Mouse (Mus musculus) heart, postnatal 0 days (tissue): Measurements from ENCODE around the gene Rbbp7. TPM values are rescaled to one million over a fixed set of nuclear protein-coding genes. Genes with fewer than 3 reads are reported as not detected.
A peak's percentile ranks its signal among the peaks of the same experiment; 100 is the strongest.

Experiments
- ATAC-seq: fragments of 200-750 bp; cut with Nextera tagmentation; 2 replicates; pipeline ENCODE4 v1.8.0; 2017; ENCODE audit warnings: low read depth, moderate number of reproducible peaks, moderate library complexity; ENCODE audit not compliant: insufficient read depth
- DNase-seq: peaks from one replicate; pipeline ENCODE4 v3.0.0-alpha.2; 2016; ENCODE audit warnings: low spot score
- H3K27ac ChIP-seq: fragments of 300-500 bp; sonication (generic); 2 replicates; pipeline ENCODE4 v1.5.1; 2014; ENCODE audit warnings: low read depth, mild to moderate bottlenecking
- H3K27me3 ChIP-seq: fragments of 300-500 bp; sonication (generic); 2 replicates; pipeline ENCODE4 v1.6.1; 2014; ENCODE audit warnings: low read length, mixed read lengths; ENCODE audit not compliant: control insufficient read depth, insufficient read depth
- H3K36me3 ChIP-seq: fragments of 300-500 bp; sonication (generic); replicated peaks from 2 replicates; pipeline ENCODE4 v1.6.1; 2014; ENCODE audit warnings: low read length, mixed read lengths; ENCODE audit not compliant: control insufficient read depth, insufficient read depth
- H3K4me1 ChIP-seq: fragments of 300-500 bp; sonication (generic); 2 replicates; pipeline ENCODE4 v1.6.1; 2014; ENCODE audit warnings: antibody characterized with exemption; ENCODE audit not compliant: control insufficient read depth, insufficient read depth
- H3K4me2 ChIP-seq: fragments of 300-500 bp; sonication (generic); 2 replicates; pipeline ENCODE4 v1.6.1; 2014; ENCODE audit warnings: low read depth, mild to moderate bottlenecking, low read length, moderate library complexity
- H3K4me3 ChIP-seq: fragments of 300-500 bp; sonication (generic); 2 replicates; pipeline ENCODE4 v1.5.1; 2014; ENCODE audit warnings: low read depth, low read length
- H3K9ac ChIP-seq: fragments of 300-500 bp; sonication (generic); replicated peaks from 2 replicates; pipeline ENCODE4 v1.6.1; 2014; ENCODE audit warnings: low read depth, low read length, mixed read lengths
- H3K9me3 ChIP-seq: fragments of 300-500 bp; sonication (generic); replicated peaks from 2 replicates; pipeline ENCODE4 v1.6.1; 2016; ENCODE audit warnings: low read length; ENCODE audit not compliant: control insufficient read depth
- CTCF ChIP-seq: IDR thresholded peaks from 2 replicates; pipeline ENCODE4 v1.5.1; 2016; ENCODE audit warnings: antibody characterized with exemption, control low read depth, low read depth
- EP300 ChIP-seq: IDR thresholded peaks from 2 replicates; pipeline ENCODE4 v1.6.1; 2016; ENCODE audit warnings: antibody characterized with exemption, low read depth
- WGBS: fragments of 180-500 bp; shearing (Covaris S2); extraction: QIAGEN DNeasy Blood & Tissue Kit; methylation state at CpG from one replicate; pipeline ENCODE4 v1.1.7; 2014; 5-methylcytosine and 5-hydroxymethylcytosine counted together
- polyA plus RNA-seq: library from polyadenylated mRNA; unstranded; fragments of >200 nt; fragmentation: Nextera tagmentation; extraction: Ambion mirVana; gene quantifications from 2 replicates; pipeline ENCODE4 v1.2.1, GENCODE M21; 2015
- total RNA-seq: library from RNA; depleted of rRNA; stranded (reverse); fragments of >200 nt; gene quantifications from 2 replicates; pipeline ENCODE4 v1.2.3, GENCODE M21; 2014; ENCODE audit warnings: low replicate concordance

The Rbbp7 gene
- total and polyA plus RNA-seq, 2 experiments from 2014 or later, result 196 to 331 TPM

GRCm38 (mm10) chrX:162728228-162728627, 32.0 kb upstream of the Rbbp7 start:
- H3K27ac ChIP-seq, result no peak overlapping the region
- no peaks in the 10 kb centered on the region for H3K27me3 ChIP-seq
- no peak for ATAC-seq
- 45% methylated on average over 7 of the region's 7 CpGs for WGBS
- no peak overlapping the region for H3K4me3 ChIP-seq
- no peaks in the 10 kb centered on the region for H3K4me1 ChIP-seq
- DNase-seq, result no peak
- H3K9ac ChIP-seq, result no peak overlapping the region
- no peaks in the 10 kb centered on the region for H3K9me3 ChIP-seq
- no peaks in the 10 kb centered on the region for H3K36me3 ChIP-seq
- H3K4me2 ChIP-seq, result no peak overlapping the region
- TF ChIP-seq CTCF, result no peak
- no peak for TF ChIP-seq EP300

- Histone ChIP-seq H3K4me3 (no peak overlapping the region), H3K9ac (no peak overlapping the region), H3K4me2 (no peak overlapping the region), H3K27me3 (no peaks in the 10 kb centered on the region), H3K4me1 (no peaks in the 10 kb centered on the region), H3K36me3 (no peaks in the 10 kb centered on the region), H3K27ac (no peak overlapping the region), H3K9me3 (no peaks in the 10 kb centered on the region)
- no peak for TF ChIP-seq CTCF
- TF ChIP-seq EP300, result no peak
- WGBS, result 69% methylated on average over 4 of the region's 4 CpGs
- ATAC-seq, result no peak
- no peak for DNase-seq
Observed at GRCm38 (mm10) chrX:162730031-162730430, 30.2 kb upstream of the Rbbp7 start.

GRCm38 (mm10) chrX:162734997-162735929, 24.9 kb upstream of the Rbbp7 start:
- DNase-seq, result peak; percentile 54
- Histone ChIP-seq H3K4me2 (peak overlapping the region; percentile 67), H3K27me3 (no peaks in the 10 kb centered on the region), H3K4me3 (peak overlapping the region; percentile 54), H3K36me3 (no peaks in the 10 kb centered on the region), H3K4me1 (no peaks in the 10 kb centered on the region), H3K27ac (peak overlapping the region; percentile 82), H3K9ac (peak overlapping the region; percentile 37), H3K9me3 (no peaks in the 10 kb centered on the region)
- TF ChIP-seq EP300 (no peak), CTCF (peak; percentile 41)
- ATAC-seq, result peak; percentile 88
- 23% methylated on average over 25 of the region's 25 CpGs for WGBS

- peak; percentile 30; the same call in 1 of the 2 replicates for ATAC-seq
Observed at GRCm38 (mm10) chrX:162736140-162736659, 24.0 kb upstream of the Rbbp7 start.

GRCm38 (mm10) chrX:162748696-162749420, 11.3 kb upstream of the Rbbp7 start:
- Histone ChIP-seq H3K27me3 (no peaks in the 10 kb centered on the region), H3K36me3 (no peaks in the 10 kb centered on the region), H3K27ac (no peak overlapping the region), H3K9ac (no peak overlapping the region), H3K4me3 (no peak overlapping the region), H3K4me2 (no peak overlapping the region), H3K9me3 (no peaks in the 10 kb centered on the region), H3K4me1 (no peaks in the 10 kb centered on the region)
- ATAC-seq (no peak), DNase-seq (no peak)
- TF ChIP-seq CTCF (no peak), EP300 (no peak)
- 43% methylated on average over 9 of the region's 9 CpGs for WGBS

More at GRCm38 (mm10) chrX:162736140-162736659, 24.0 kb upstream of the Rbbp7 start:
- TF ChIP-seq EP300, result no peak
- TF ChIP-seq CTCF, result no peak
- no peaks in the 10 kb centered on the region for H3K27me3 ChIP-seq
- peak overlapping the region; percentile 67 for H3K4me2 ChIP-seq
- H3K9ac ChIP-seq, result peak overlapping the region; percentile 37; the same call in 1 of the 2 replicates
- 26% methylated on average over 9 of the region's 9 CpGs for whole genome bisulfite sequencing
- no peak for DNase-seq
- no peaks in the 10 kb centered on the region for H3K9me3 ChIP-seq
- no peaks in the 10 kb centered on the region for H3K4me1 ChIP-seq
- peak overlapping the region; percentile 54 for H3K4me3 ChIP-seq
- peak overlapping the region; percentile 82 for H3K27ac ChIP-seq
- no peaks in the 10 kb centered on the region for H3K36me3 ChIP-seq
